Mouse (Mus musculus): ENCODE results near the gene Trio. TPM values are rescaled to one million over a fixed set of nuclear protein-coding genes. Genes with fewer than 3 reads are reported as not detected.

Trio gene
- polyA plus RNA-seq, 1 experiment from 2014 or later = 52.8 TPM

DNA sequence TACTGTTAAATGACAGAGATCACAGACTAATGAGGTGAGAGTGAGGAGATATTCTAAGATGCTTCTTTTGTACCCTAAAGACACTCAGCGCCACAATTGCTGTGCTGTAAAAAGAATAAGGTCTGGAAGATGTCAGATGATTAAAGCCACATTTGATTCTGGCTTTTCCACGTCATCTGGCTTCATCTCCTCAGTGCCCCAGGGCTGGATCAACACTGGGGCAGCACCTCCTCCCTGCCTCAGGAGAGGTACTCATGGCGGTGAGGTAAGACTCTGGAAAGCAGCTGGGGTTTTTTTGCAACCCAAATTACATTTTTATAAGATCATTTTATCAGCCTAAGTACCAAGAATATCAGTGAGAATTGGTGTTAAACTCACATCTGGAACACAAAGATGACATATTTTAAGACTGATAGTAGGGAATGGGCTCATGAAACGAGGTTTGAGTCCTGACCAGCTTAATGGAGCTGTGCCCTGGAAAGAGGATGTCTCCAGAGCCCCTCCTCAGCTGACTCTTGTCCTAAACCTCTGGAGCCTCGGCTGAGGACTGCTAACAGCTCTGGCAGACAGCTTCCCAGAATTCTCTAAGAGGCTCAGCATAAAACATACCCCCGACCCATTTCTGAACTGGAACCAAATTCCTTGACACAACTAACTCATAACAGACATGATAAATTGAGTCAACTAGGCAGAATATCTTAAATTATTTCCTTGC lies 210.8 kb downstream of the Trio start:
- Histone ChIP-seq H3K9ac (no peak overlapping the region), H3K4me1 (peaks cover 37% of the 10 kb centered on the region), H3K36me3 (peaks cover 60% of the 10 kb centered on the region), H3K27me3 (no peaks in the 10 kb centered on the region), H3K4me3 (no peak overlapping the region), H3K4me2 (no peak overlapping the region), H3K9me3 (no peaks in the 10 kb centered on the region), H3K27ac (peak overlapping the region; percentile 68)
- 19% methylated on average over 6 of the region's 6 CpGs for WGBS
- ATAC-seq (ENCODE audit: insufficient number of reproducible peaks, low FRiP score, low TSS enrichment, low read depth) = peak; percentile 67; the same call in 1 of the 2 replicates

DNA sequence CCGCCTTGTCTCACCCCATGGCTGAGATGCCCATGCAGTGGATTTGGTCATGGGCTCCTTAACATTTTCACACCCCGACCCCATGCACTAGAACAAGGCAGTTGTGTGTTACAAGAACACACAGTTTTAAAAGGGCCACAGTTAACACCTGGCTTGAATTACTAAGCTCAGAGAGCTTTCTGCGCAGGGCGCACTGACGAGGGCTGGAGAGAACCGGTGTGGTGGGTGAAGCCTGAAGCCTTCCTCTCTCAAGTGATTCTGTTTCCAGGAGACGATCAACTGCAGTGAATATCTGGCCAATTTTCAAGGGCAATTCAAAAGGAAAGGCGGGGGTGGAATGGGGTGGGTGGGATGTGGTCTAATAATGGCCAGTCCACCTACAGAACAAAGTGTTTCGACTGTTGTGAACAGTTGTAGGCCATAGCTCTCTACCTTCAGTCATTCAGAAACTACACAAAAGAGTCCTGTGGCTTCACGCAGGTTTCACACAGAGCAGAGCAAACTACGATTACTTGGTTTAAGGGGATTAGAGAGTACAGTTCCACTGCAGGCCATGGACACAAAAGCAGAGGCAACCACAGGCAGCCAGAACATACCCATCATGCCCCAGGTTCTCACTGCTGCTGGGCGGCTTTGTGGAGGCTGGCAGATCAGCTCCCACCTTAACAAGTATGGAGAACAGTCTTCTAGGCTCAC lies 214.7 kb downstream of the Trio start:
- no peak overlapping the region for H3K4me2 ChIP-seq
- H3K9me3 ChIP-seq = no peaks in the 10 kb centered on the region
- H3K27me3 ChIP-seq = no peaks in the 10 kb centered on the region
- peak overlapping the region; percentile 57 for H3K27ac ChIP-seq
- H3K36me3 ChIP-seq = peaks cover 31% of the 10 kb centered on the region; the same call in 1 of the 2 replicates
- H3K9ac ChIP-seq = no peak overlapping the region
- no peak for ATAC-seq (ENCODE audit: insufficient number of reproducible peaks, low FRiP score, low TSS enrichment, low read depth)
- WGBS = 40% methylated on average over 12 of the region's 12 CpGs
- peaks cover 66% of the 10 kb centered on the region for H3K4me1 ChIP-seq
- H3K4me3 ChIP-seq = no peak overlapping the region

DNA sequence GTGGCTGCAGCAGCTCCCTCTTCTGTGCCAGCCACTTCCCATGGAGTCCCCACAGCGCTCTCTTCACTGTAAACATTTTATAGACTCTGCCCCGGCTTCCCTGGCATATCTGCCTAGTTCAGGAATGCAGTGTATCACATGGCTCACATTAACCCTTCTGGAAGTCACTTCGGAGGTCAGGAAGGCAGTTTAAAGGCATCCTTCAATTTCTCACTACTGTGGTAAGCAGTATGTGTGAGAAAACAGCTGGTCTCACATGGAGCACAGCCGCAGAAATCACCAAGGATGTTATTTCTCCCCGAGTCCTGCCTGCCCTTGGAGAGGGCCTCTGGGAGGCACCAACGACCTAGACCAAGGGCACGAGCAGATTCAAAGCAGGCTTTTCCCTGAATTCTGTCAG lies 215.4 kb downstream of the Trio start:
- H3K9me3 ChIP-seq = no peaks in the 10 kb centered on the region
- H3K4me2 ChIP-seq = no peak overlapping the region
- H3K9ac ChIP-seq = no peak overlapping the region

DNA sequence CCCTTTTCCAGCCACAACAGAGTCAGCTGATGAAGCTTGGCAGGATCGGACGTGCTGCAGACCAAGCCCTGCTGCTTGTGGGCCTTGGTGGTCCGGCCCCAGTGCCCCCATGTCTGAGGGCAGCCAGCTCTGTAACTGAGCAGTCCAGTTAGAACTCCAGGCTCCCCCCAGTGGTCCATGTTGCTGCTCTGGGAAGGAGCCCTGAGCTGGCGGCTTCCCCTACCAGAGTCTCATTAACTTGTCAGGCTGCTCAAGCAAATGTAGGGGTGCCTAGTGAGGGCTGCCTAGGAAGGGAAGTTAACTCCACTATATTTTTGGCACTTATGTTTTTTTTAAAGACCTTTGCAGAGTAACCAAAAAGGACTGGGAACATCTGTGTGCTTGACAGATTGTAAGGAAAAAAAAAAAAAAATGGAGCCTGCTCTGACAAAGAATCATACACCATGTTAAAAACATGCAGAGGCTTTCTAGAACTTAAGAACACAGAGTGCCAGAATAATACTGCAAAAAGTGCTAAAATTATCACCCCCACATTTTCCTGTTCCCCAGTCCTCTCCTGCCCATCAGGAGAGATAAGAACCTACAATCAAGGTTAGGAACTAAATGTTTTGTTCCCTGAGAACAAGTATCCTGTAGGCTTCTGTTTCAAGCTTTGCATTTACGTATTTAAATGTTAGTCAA lies 216.9 kb downstream of the Trio start:
- peak overlapping the region; percentile 87 for H3K27ac ChIP-seq

More for the DNA sequence above, 215.4 kb downstream of the Trio start:
- Histone ChIP-seq H3K4me1 (peaks cover 66% of the 10 kb centered on the region), H3K36me3 (peaks cover 27% of the 10 kb centered on the region; the same call in 1 of the 2 replicates), H3K27ac (peak overlapping the region; percentile 57), H3K4me3 (no peak overlapping the region), H3K27me3 (no peaks in the 10 kb centered on the region)
- ATAC-seq (ENCODE audit: insufficient number of reproducible peaks, low FRiP score, low TSS enrichment, low read depth) = no peak
- WGBS = 24% methylated on average over 7 of the region's 7 CpGs

DNA sequence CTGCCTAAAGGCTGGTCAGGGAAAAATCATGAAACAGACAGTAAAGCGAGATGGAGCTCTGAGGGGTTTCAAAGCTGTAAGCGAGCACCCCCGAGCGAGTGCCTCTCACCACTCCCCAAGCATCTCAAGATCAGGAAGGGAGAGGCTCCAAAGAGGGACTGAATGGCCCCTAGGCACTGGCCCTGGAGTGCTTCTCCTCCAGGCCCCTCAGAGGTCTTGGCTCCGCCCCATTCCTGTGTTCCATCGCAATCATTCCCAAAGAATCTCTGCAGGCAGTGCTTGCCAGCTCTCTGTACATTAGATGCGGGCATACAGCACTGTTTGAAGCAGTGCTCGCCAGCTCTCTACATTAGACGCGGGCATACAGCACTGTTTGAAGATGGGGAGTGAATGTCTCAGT lies 219.4 kb downstream of the Trio start:
- H3K4me3 ChIP-seq = no peak overlapping the region
- H3K36me3 ChIP-seq = peaks cover 33% of the 10 kb centered on the region
- no peaks in the 10 kb centered on the region for H3K9me3 ChIP-seq
- no peaks in the 10 kb centered on the region for H3K27me3 ChIP-seq
- ATAC-seq (ENCODE audit: insufficient number of reproducible peaks, low FRiP score, low TSS enrichment, low read depth) = peak; percentile 55
- no peak overlapping the region for H3K9ac ChIP-seq
- H3K4me2 ChIP-seq = peak overlapping the region; percentile 17; the same call in 1 of the 2 replicates
- peak overlapping the region; percentile 80 for H3K27ac ChIP-seq
- 26% methylated on average over 10 of the region's 10 CpGs for WGBS
- H3K4me1 ChIP-seq = peaks cover 84% of the 10 kb centered on the region

More for the DNA sequence above, 216.9 kb downstream of the Trio start:
- Histone ChIP-seq H3K27me3 (no peaks in the 10 kb centered on the region), H3K4me3 (no peak overlapping the region), H3K4me2 (no peak overlapping the region), H3K36me3 (peaks cover 33% of the 10 kb centered on the region), H3K4me1 (peaks cover 70% of the 10 kb centered on the region), H3K9me3 (no peaks in the 10 kb centered on the region), H3K9ac (no peak overlapping the region)
- WGBS = 21% methylated on average over 5 of the region's 5 CpGs
- ATAC-seq (ENCODE audit: insufficient number of reproducible peaks, low FRiP score, low TSS enrichment, low read depth) = peak; percentile 72

DNA sequence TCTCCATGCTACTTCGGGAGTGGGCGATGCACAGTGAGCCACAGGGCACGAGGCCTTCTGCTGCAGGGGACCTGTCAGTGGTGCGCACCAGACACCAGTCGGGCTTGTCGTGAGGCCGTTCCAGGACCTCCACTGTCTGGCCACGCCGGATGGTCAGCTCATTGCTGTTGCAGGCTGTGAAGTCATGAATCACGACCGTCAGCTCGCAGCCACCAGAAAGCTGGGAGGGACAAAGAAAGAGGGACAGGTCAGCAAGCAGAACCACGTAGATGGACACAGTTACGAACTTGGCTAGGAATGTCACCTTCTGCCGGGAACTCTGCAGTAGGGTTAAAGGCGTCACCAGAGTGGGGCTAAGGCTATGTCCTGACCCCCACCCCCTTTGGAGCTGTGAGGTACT lies 220.0 kb downstream of the Trio start:
- Histone ChIP-seq H3K36me3 (peaks cover 35% of the 10 kb centered on the region), H3K9ac (no peak overlapping the region), H3K4me1 (peaks cover 81% of the 10 kb centered on the region), H3K4me3 (no peak overlapping the region), H3K27ac (peak overlapping the region; percentile 80), H3K27me3 (no peaks in the 10 kb centered on the region), H3K9me3 (no peaks in the 10 kb centered on the region), H3K4me2 (peak overlapping the region; percentile 2; the same call in 1 of the 2 replicates)
- no peak for ATAC-seq (ENCODE audit: insufficient number of reproducible peaks, low FRiP score, low TSS enrichment, low read depth)
- 63% methylated on average over 16 of the region's 16 CpGs for WGBS

DNA sequence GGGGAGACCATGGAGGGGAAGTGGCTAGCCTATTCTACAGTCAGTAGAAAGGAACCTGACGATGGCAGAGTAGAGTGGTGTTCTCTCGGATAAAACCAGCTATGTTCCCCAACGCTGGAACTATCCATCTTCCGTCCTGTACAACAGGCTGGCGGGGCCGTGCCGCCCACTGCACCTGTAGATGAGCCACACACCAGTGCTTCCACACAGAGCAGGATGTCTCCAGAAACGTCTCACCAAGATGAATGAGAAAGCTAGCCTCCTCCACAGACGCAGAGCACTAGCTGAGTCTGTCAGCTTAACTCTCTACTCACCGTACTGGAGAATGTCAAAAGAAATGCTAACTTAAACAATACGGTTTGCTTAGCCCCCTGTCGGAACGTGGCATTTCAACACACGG lies 221.2 kb downstream of the Trio start:
- no peak overlapping the region for H3K4me2 ChIP-seq
- H3K27ac ChIP-seq = peak overlapping the region; percentile 80
- WGBS = 76% methylated on average over 14 of the region's 14 CpGs
- H3K4me3 ChIP-seq = no peak overlapping the region
- H3K4me1 ChIP-seq = peaks cover 70% of the 10 kb centered on the region
- ATAC-seq (ENCODE audit: insufficient number of reproducible peaks, low FRiP score, low TSS enrichment, low read depth) = no peak
- peaks cover 40% of the 10 kb centered on the region for H3K36me3 ChIP-seq
- no peaks in the 10 kb centered on the region for H3K9me3 ChIP-seq
- no peak overlapping the region for H3K9ac ChIP-seq
- no peaks in the 10 kb centered on the region for H3K27me3 ChIP-seq

DNA sequence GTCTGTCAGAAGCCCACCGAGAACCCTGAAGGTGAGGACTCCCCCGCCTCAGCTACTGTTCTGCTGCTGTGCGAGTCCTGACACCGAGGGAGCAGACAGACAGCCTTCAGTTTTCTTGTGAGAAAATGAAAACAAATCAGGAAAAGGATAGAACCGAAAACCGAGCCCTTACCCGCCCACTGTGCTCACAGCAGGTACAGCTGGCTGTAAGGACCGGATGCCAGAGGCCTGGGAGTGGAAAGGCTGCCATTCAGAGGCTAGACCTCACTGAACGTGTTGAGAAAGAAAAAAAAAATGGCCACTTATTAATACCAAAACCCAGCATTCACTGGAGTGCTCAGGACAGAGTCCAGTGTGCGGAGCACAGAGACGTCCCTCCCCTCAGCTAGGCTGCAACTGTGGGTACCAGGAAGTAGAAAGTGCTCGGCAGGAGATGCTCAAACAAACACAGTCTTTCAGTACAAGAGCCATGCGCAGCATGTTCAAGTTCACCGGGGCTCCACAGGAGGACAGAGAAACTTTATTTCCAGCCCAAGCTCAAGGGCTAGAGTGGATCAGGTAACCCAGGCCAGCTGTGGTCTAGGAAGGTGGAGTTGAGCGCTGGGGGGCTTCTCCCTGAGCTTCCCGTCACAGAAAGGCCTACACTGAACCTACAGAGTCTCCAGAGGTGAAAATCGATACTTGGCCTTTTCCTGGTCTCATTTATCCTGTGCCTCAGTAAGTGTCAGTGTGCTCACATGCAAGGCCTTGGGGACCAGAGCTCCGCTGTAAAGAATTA lies 221.9 kb downstream of the Trio start:
- H3K4me1 ChIP-seq = peaks cover 66% of the 10 kb centered on the region

DNA sequence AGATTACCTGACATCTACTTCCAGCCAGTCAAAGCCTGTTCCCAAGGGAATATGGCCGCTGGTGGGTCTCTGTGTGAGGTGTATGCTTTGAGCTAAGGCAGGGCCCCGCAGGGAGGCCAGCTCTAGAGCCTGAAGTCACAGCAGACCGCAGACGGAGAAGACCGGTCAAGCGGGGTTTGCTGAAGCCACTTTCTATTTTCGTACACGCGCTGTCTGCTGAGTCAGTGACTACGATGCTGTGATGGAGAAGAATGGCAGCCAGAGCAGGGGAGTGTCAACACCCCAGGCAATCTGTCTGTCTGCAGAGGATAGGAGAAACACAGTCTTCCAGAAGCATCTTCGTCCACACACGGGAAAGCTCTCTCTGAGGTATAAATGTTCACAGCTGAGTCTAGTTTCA lies 223.4 kb downstream of the Trio start:
- Histone ChIP-seq H3K27me3 (no peaks in the 10 kb centered on the region), H3K9me3 (no peaks in the 10 kb centered on the region), H3K4me3 (no peak overlapping the region), H3K9ac (no peak overlapping the region), H3K4me1 (peaks cover 71% of the 10 kb centered on the region), H3K36me3 (peaks cover 40% of the 10 kb centered on the region), H3K4me2 (no peak overlapping the region), H3K27ac (no peak overlapping the region; the same call in 1 of the 2 replicates)
- WGBS = 72% methylated on average over 12 of the region's 12 CpGs
- no peak for ATAC-seq (ENCODE audit: insufficient number of reproducible peaks, low FRiP score, low TSS enrichment, low read depth)

More for the DNA sequence above, 221.9 kb downstream of the Trio start:
- H3K27me3 ChIP-seq = no peaks in the 10 kb centered on the region
- no peak overlapping the region for H3K4me3 ChIP-seq
- H3K9me3 ChIP-seq = no peaks in the 10 kb centered on the region
- H3K27ac ChIP-seq = peak overlapping the region; percentile 80
- H3K9ac ChIP-seq = no peak overlapping the region
- ATAC-seq (ENCODE audit: insufficient number of reproducible peaks, low FRiP score, low TSS enrichment, low read depth) = no peak
- no peak overlapping the region for H3K4me2 ChIP-seq
- WGBS = 55% methylated on average over 18 of the region's 18 CpGs
- H3K36me3 ChIP-seq = peaks cover 40% of the 10 kb centered on the region

DNA sequence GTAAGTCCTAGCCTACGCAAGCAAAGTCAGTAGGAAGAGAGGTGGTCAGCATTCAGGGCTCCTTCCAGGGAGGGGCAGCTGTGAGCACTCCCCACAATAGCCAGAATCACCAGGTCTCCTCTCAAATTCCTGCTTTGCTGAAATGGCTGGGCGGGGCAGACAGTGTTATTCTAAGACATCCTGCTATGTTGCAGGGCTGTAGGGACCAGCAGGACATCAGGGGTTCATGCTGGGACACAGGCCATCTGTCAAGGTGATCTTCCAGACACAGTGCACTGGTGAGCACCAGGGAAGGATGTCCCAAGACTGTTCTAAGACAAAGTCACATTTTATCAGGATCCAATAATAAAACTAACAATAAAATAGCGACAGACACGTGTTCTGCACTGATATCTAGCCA lies 224.5 kb downstream of the Trio start:
- Histone ChIP-seq H3K4me1 (peaks cover 71% of the 10 kb centered on the region), H3K36me3 (peaks cover 40% of the 10 kb centered on the region), H3K27me3 (no peaks in the 10 kb centered on the region), H3K9ac (no peak overlapping the region), H3K9me3 (no peaks in the 10 kb centered on the region), H3K4me3 (no peak overlapping the region), H3K27ac (no peak overlapping the region), H3K4me2 (no peak overlapping the region)
- ATAC-seq (ENCODE audit: insufficient number of reproducible peaks, low FRiP score, low TSS enrichment, low read depth) = no peak
- 74% methylated on average over 4 of the region's 4 CpGs for WGBS

DNA sequence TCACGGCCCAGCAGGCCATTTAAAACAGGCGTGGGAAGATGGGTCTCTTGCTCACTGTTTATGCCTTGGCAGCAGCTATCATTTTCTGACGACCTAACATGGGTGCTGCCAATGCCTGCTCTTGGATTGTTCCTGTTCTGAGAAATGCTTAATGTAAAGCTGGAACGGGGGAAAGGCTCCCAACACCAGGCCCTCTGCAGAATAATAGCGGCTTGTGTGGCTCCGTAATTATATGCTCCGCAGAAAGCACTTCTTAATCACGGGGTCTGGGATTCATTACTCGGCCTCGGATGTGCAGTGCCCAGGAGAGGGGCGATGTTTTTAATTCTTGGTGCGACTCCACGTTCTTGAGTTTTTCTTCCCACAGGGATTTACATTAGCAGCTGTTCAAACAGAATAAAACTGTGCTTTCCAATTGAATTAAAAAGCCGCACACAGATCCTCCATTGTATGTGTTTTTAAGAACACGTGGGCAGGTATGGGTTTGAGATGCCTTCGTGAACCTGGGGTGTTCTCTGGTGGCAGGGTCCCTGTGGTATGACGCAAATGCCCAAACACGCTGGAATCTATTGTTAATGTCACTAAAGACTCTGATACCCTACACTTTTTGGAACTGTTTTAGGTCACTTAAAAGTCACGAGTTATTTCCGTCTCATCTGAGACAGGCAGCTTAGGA lies 228.0 kb downstream of the Trio start:
- Histone ChIP-seq H3K4me2 (no peak overlapping the region), H3K27me3 (no peaks in the 10 kb centered on the region), H3K4me1 (peaks cover 60% of the 10 kb centered on the region), H3K9ac (no peak overlapping the region), H3K36me3 (peaks cover 17% of the 10 kb centered on the region), H3K9me3 (no peaks in the 10 kb centered on the region), H3K27ac (peak overlapping the region; percentile 86), H3K4me3 (no peak overlapping the region)
- 25% methylated on average over 20 of the region's 20 CpGs for WGBS
- peak; percentile 63 for ATAC-seq (ENCODE audit: insufficient number of reproducible peaks, low FRiP score, low TSS enrichment, low read depth)
